Mouse (Mus musculus): ENCODE data around the gene Myt1l.

- TF ChIP-seq POLR2A (IDR thresholded peaks at IDR 0.05; ENCODE audit: control insufficient read depth, extremely low read depth, insufficient read depth, low read length, poor library complexity): no peak
- TF ChIP-seq CTCF (IDR thresholded peaks at IDR 0.05; ENCODE audit: borderline replicate concordance, control insufficient read depth, extremely low read depth, insufficient read depth, low read length, poor library complexity): no peak
Measured at GRCm38 (mm10) chr12:29933501-29933900, 405.3 kb downstream of the Myt1l start.

Data from thymus, adult 2 months (tissue).